Mouse (Mus musculus): ENCODE results near the gene Gm28434. TPM values are rescaled to one million over a fixed set of nuclear protein-coding genes. Genes with fewer than 3 reads are reported as not detected.

The Gm28434 gene
- polyA plus RNA-seq, 1 experiment from 2014 or later = not detected

Other genes starting within 250 kb of the Gm28434 start
- gene Csn1s2a, start 194.9 kb upstream of the Gm28434 start, polyA plus RNA-seq (2015; fragmentation: Nextera tagmentation; extraction: Ambion mirVana) = not detected in 2 replicates
- gene Csn1s2b, start 161.4 kb upstream of the Gm28434 start, polyA plus RNA-seq (2015; fragmentation: Nextera tagmentation; extraction: Ambion mirVana) = not detected in 2 replicates
- gene Prr27, start 143.8 kb upstream of the Gm28434 start, polyA plus RNA-seq (2015; fragmentation: Nextera tagmentation; extraction: Ambion mirVana) = not detected in 2 replicates
- gene Odam, start 84.5 kb upstream of the Gm28434 start, polyA plus RNA-seq (2015; fragmentation: Nextera tagmentation; extraction: Ambion mirVana) = not detected in 2 replicates
- 0.13 and 0.22 TPM in 2 replicates for gene Csn3, start 43.9 kb upstream of the Gm28434 start, polyA plus RNA-seq (2015; fragmentation: Nextera tagmentation; extraction: Ambion mirVana)
- not detected in 2 replicates for gene 2310003L06Rik, start 58 bp upstream of the Gm28434 start, polyA plus RNA-seq (2015; fragmentation: Nextera tagmentation; extraction: Ambion mirVana)
- gene Cabs1, start 9.9 kb downstream of the Gm28434 start, polyA plus RNA-seq (2015; fragmentation: Nextera tagmentation; extraction: Ambion mirVana) = not detected in 2 replicates
- not detected in 2 replicates for gene Smr3a, start 33.0 kb downstream of the Gm28434 start, polyA plus RNA-seq (2015; fragmentation: Nextera tagmentation; extraction: Ambion mirVana)
- gene Smr2, start 117.0 kb downstream of the Gm28434 start, polyA plus RNA-seq (2015; fragmentation: Nextera tagmentation; extraction: Ambion mirVana) = not detected in 2 replicates
- not detected in 2 replicates for gene Gm11116, start 142.0 kb downstream of the Gm28434 start, polyA plus RNA-seq (2015; fragmentation: Nextera tagmentation; extraction: Ambion mirVana)
- gene Gm11115, start 184.6 kb downstream of the Gm28434 start, polyA plus RNA-seq (2015; fragmentation: Nextera tagmentation; extraction: Ambion mirVana) = not detected in 2 replicates